9 mouse cellular contexts compared by ENCODE assay signal in the genomic region with DNA sequence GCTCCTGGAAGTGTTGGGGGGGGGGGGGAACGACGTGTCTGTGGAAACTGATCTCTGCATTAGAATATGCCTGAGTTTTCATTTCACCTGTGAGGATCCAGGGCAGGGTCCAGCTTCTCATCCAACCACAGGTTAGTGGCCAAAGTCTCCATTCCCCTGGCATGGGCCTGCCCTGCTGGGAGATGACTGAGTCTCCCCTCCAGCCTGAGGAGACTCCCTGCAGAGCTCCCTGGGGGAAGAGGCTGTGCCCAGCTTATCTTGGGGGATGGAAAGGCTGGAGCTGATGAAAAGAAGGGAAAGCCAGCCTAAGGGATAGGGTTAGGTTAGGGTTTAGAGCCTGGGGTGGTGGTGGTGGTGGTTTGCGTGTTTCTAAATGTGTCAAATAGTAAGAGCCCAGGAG. TPM values are rescaled to one million over a fixed set of nuclear protein-coding genes. Genes with fewer than 3 reads are reported as not detected.
DNase-seq lines count a peak whose midpoint lies in the region; ATAC-seq and TF ChIP-seq lines count a peak whose summit lies in the region.
"Had no signal": no experiment of that assay in that cellular context is flagged by ENCODE, and none has a peak within 500 bp of the region (broad histone marks: within the 10 kb centered on the region; RNA-seq: fewer than 3 reads in every experiment).

No protein-coding gene starts in this region.

- no peaks in the 10 kb centered on the region for H3K9me3 ChIP-seq in embryonic facial prominence, embryonic 11.5 days (replicated peaks; ENCODE audit: control insufficient read depth, low read length)
- H3K9me3 ChIP-seq in midbrain, embryonic 14.5 days (ENCODE audit: control insufficient read depth, low read length), result no peaks in the 10 kb centered on the region

- peak overlapping the region; percentile 85 for H3K27ac ChIP-seq in gastrocnemius, adult 2 months
- H3K27ac ChIP-seq in embryonic facial prominence, embryonic 11.5 days (replicated peaks; ENCODE audit: low read depth, low read length), result peak overlapping the region; percentile 47; the same call in 1 of the 2 replicates
- H3K27ac ChIP-seq in midbrain, embryonic 14.5 days (replicated peaks; ENCODE audit: low read depth, low read length), result peak overlapping the region; percentile 95

- H3K27me3 ChIP-seq in embryonic facial prominence, embryonic 11.5 days (ENCODE audit: control insufficient read depth, insufficient read depth, low read length), result no peaks in the 10 kb centered on the region
- H3K27me3 ChIP-seq in midbrain, embryonic 14.5 days (ENCODE audit: control insufficient read depth, insufficient read depth, low read length), result no peaks in the 10 kb centered on the region

- peaks cover 23% of the 10 kb centered on the region for H3K4me1 ChIP-seq in embryonic facial prominence, embryonic 11.5 days (ENCODE audit: control insufficient read depth, insufficient read depth, low read length)
- H3K4me1 ChIP-seq in midbrain, embryonic 14.5 days (ENCODE audit: control insufficient read depth, insufficient read depth, low read length), result peaks cover 48% of the 10 kb centered on the region

- no peak overlapping the region for H3K4me2 ChIP-seq in embryonic facial prominence, embryonic 11.5 days (ENCODE audit: low read depth, low read length)
- peak overlapping the region; percentile 28; the same call in 1 of the 2 replicates for H3K4me2 ChIP-seq in midbrain, embryonic 14.5 days (ENCODE audit: low read length)

- no peak overlapping the region for H3K9ac ChIP-seq in embryonic facial prominence, embryonic 11.5 days (replicated peaks; ENCODE audit: low read length)
- H3K9ac ChIP-seq in midbrain, embryonic 14.5 days (replicated peaks; ENCODE audit: low read length), result peak overlapping the region; percentile 29; the same call in 1 of the 2 replicates

- H3K36me3 ChIP-seq in embryonic facial prominence, embryonic 11.5 days (replicated peaks; ENCODE audit: control insufficient read depth, insufficient read depth, low read depth, low read length), result no peaks in the 10 kb centered on the region
- H3K36me3 ChIP-seq in midbrain, embryonic 14.5 days (ENCODE audit: control insufficient read depth, insufficient read depth, low read length), result no peaks in the 10 kb centered on the region; the same call in none of the 2 replicates

- no peak for DNase-seq in gastrocnemius, adult 2 months
- DNase-seq in gastrocnemius, postnatal 4 days (ENCODE audit: low spot score in 2 of 2), result no peak
- no peak for DNase-seq in embryonic facial prominence, embryonic 11.5 days (ENCODE audit: low spot score)
- DNase-seq in kidney, adult 9 months, result peak; percentile 90
- DNase-seq in midbrain, embryonic 14.5 days, result no peak
- no peak for DNase-seq in right cerebral cortex, postnatal 10 days (ENCODE audit: low spot score in 2 of 2)
- DNase-seq in layer of hippocampus, adult 11-12 months (ENCODE audit: low spot score), result no peak
- no peak for DNase-seq in left cerebral cortex, adult 11 months (ENCODE audit: low spot score)

- ATAC-seq in embryonic facial prominence, embryonic 11.5 days (replicated peaks; ENCODE audit: insufficient number of reproducible peaks, low FRiP score, low TSS enrichment, low read depth), result no peak
- no peak for ATAC-seq in midbrain, embryonic 14.5 days (ENCODE audit: low FRiP score, low TSS enrichment)

- WGBS in embryonic facial prominence, embryonic 11.5 days, result 23% methylated on average over 3 of the region's 3 CpGs
- 35% methylated on average over 3 of the region's 3 CpGs for WGBS in midbrain, embryonic 14.5 days

- peak overlapping the region; percentile 48 for H3K4me3 ChIP-seq in gastrocnemius, adult 2 months
- H3K4me3 ChIP-seq in embryonic facial prominence, embryonic 11.5 days (ENCODE audit: low read depth, low read length), result no peak overlapping the region
- H3K4me3 ChIP-seq in midbrain, embryonic 14.5 days (replicated peaks; ENCODE audit: low read depth, low read length), result no peak overlapping the region

- no peak for TF ChIP-seq CTCF in gastrocnemius, adult 2 months (IDR thresholded peaks at IDR 0.05)

- intact Hi-C loops in gastrocnemius, adult 2 months (cut with DNase I), result no loop called here

RNA-seq across cellular contexts. Expression of a gene that starts 8.5 kb away (rescaled TPM):
- total RNA-seq in gastrocnemius, adult 2 months (2021), result 10 to 100 TPM; 18.1 to 23.0 TPM
- 10 to 100 TPM; 42.1 to 50.8 TPM for total RNA-seq in gastrocnemius, postnatal 4 days (2021)
- polyA plus RNA-seq in embryonic facial prominence, embryonic 11.5 days (2014; fragmentation: Nextera tagmentation; extraction: Ambion mirVana), result 85.7 and 102 TPM in 2 replicates
- 270 and 307 TPM in 2 replicates for polyA plus RNA-seq in midbrain, embryonic 14.5 days (2014; fragmentation: Nextera tagmentation; extraction: Ambion mirVana)

RNA-seq across cellular contexts. Expression of a gene that starts 11.1 kb away (rescaled TPM):
- total RNA-seq in gastrocnemius, adult 2 months (2021), result not detected
- total RNA-seq in gastrocnemius, postnatal 4 days (2021), result not detected
- not detected in 2 replicates for polyA plus RNA-seq in embryonic facial prominence, embryonic 11.5 days (2014; fragmentation: Nextera tagmentation; extraction: Ambion mirVana)
- 0.30 TPM in 1 of 2 replicates, not detected in the other for polyA plus RNA-seq in midbrain, embryonic 14.5 days (2014; fragmentation: Nextera tagmentation; extraction: Ambion mirVana)
- polyA plus RNA-seq: C2C12 had no signal

RNA-seq across cellular contexts. Expression of a gene that starts 19.0 kb away (rescaled TPM):
- not detected for total RNA-seq in gastrocnemius, adult 2 months (2021)
- total RNA-seq in gastrocnemius, postnatal 4 days (2021), result under 1 TPM in 1 of 2 experiments, not detected in 1; 0.42 TPM
- 0.39 and 0.82 TPM in 2 replicates for polyA plus RNA-seq in embryonic facial prominence, embryonic 11.5 days (2014; fragmentation: Nextera tagmentation; extraction: Ambion mirVana)
- 0.45 and 1.5 TPM in 2 replicates for polyA plus RNA-seq in midbrain, embryonic 14.5 days (2014; fragmentation: Nextera tagmentation; extraction: Ambion mirVana)
- polyA plus RNA-seq: C2C12 had no signal

RNA-seq across cellular contexts. Expression of a gene that starts 24.8 kb away (rescaled TPM):
- 1 to 10 TPM; 1.0 to 1.5 TPM for total RNA-seq in gastrocnemius, adult 2 months (2021)
- 1 to 10 TPM; 1.1 to 2.1 TPM for total RNA-seq in gastrocnemius, postnatal 4 days (2021)
- polyA plus RNA-seq in embryonic facial prominence, embryonic 11.5 days (2014; fragmentation: Nextera tagmentation; extraction: Ambion mirVana), result 2.4 and 2.7 TPM in 2 replicates
- polyA plus RNA-seq in midbrain, embryonic 14.5 days (2014; fragmentation: Nextera tagmentation; extraction: Ambion mirVana), result 0.80 and 1.5 TPM in 2 replicates

RNA-seq across cellular contexts. Expression of a gene that starts 35.1 kb away (rescaled TPM):
- 10 to 100 TPM; 46.1 to 53.6 TPM for total RNA-seq in gastrocnemius, adult 2 months (2021)
- total RNA-seq in gastrocnemius, postnatal 4 days (2021), result 10 to 100 TPM; 45.0 to 52.5 TPM
- polyA plus RNA-seq in embryonic facial prominence, embryonic 11.5 days (2014; fragmentation: Nextera tagmentation; extraction: Ambion mirVana), result 65.1 and 72.7 TPM in 2 replicates
- 92.8 and 94.6 TPM in 2 replicates for polyA plus RNA-seq in midbrain, embryonic 14.5 days (2014; fragmentation: Nextera tagmentation; extraction: Ambion mirVana)
